Mouse (Mus musculus): Measurements from ENCODE around the gene Sgk2.
"Not testable (repeated sequence)": the region's sequence is repeated elsewhere in the genome, so short reads cannot be mapped to it uniquely, and the experiment has no call there.

The Sgk2 gene

DNA sequence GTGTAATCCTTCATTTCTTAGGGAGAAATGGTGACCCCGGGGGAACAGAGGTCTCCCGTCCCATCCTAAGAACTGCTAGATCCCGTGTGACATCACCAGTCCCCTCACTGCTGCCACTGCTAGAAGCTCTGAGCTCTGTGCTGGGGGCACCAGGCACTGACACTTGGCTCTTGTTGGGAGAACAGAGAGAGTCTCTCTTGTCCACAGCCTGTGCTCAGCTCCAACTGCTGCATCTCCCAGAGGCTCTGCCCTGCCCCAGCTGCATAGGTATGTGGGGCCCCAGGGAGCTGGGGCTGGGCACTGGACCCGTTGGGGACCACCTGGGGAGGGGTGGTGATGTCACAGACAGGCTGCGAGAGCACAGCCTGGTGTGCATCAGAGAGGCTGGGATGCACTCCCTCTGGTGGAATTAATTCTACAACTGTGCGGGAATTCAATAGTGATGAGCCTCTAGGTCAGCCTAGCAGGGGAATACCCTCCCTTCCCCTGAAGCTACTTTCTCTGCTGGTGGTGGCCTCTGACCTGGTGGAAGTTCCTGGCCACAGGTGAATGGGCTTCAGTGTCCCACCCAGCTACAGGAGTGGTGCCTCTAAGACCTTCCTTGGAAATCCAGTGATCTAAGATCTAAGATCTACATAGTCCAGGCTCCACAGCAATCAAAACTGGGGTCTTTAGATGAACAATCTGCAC is 4.4 kb downstream of the Sgk2 start:
- no peak for DNase-seq (ENCODE audit: low spot score)

DNA sequence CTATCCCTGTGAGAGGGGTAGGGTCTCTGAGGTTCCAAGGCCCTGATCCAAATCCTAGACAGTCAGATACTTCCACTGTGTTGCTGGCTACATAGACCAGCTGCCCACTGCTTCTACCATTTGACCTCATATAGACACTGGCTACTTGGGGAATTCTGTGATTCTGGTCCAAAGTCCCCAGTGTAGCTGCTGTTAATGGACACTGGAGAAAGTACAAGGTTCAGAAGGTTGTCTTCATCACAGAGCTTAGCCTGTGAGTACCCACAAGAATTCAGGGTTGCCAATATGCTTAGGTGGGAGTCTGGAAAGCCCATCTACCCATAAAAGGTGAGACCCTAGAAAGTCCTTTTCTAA is 4.9 kb downstream of the Sgk2 start:
- no peak for DNase-seq (ENCODE audit: low spot score)

DNA sequence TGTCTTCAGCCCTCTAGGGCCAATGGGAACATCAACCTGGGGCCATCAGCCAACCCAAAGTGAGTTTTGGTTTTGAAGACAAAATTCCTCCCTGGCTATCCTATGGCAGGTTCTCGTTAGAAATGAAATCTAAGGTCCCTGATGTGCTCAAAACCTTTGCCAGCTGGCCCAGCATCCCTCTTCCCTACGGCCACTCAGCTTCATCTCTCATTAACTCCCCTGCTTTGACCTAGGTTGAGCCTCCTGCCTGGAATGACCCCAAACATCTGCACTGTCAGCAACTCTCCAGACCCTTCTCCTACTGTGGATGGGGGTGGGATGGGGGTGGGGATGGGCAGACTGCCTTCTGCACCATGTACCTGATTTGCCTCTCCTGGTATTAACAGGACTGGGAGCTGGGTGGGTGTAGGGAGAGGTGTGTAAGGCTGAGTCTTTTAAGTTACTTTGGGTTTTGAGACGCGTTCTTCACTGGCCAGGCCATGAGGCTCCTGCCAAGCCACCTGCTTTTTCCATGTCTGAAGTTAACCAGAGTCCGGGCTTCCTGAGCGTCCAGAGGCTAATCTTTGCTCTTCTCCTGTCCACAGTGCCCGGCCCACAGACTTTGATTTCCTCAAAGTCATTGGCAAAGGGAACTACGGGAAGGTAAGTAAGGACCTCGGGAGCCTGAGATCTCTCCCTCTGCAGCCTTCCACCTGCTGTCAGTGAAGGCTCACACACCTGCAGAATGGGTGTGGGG is 6.9 kb downstream of the Sgk2 start:
- DNase-seq (ENCODE audit: low spot score): no peak

DNA sequence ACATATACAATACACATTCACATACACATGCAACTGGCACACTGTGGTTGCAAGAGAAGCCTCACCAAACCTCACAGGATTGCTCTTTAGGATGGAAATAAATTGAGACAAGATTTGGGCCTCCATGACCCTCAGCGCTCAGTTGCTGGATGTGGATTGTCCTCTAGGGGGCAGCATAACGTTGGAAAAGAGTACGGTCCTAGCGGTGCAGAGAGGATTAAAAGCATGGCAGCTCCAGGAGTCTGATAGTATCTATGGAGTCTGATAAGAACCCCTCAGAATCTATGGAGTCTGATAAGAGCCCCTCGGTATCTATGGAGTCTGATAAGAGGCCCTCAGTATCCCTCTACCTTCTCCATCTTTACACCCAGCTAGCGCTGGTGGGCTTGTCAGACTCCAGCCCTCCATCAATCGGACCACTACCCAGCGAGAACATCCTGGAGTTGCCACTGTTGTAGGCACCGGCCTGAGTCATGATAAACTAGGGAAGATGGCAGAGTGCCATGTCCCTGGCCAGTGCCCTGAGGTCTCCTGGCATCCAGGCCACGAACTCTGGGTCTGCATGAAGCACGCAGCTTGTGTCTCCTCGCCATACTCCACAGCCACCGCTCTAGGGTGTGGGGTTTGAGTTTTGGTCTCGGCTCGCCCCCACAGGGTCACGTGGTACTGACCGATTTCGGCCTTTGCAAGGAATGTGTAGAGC is 11.5 kb downstream of the Sgk2 start:
- DNase-seq (ENCODE audit: low spot score): peak; percentile 69

DNA sequence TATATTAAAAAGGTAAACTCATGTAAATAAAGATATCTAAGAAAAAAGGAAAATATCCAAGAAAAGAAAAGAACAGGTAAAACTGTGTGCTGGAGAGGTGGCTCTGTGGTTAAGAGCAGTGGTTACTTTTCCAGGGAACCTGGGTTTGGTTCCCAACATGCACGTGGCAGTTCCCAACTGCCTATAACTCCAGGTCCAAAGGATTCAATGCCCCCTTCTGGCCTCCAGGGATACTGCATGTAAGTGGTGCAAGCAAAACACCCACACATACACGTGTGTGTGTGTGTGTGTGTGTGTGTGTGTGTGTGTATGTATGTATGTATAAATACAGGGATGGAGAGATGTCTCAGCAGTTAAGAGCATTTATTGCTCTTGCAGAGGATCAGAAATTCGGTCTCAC is 12.6 kb downstream of the Sgk2 start:
- no peak for DNase-seq (ENCODE audit: low spot score)

DNA sequence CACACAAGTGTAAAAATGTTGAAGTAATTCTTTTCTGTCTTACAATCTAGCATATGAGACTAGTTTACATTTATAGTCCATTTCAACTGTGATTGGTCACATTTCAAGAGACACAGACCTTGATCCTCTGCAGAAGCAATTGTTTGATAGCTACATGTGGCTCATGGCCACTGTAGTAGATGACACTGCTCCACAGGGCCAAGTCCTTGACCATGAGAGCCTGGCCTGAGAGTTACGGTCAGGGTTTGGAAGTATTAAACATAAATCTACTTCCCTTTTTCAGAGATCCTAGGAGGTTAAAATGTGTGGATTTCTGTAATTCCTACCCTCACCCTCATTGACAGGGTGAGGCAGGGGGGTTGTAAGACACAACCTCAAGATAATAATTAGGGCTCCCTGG is 13.9 kb downstream of the Sgk2 start:
- DNase-seq (ENCODE audit: low spot score): no peak

DNA sequence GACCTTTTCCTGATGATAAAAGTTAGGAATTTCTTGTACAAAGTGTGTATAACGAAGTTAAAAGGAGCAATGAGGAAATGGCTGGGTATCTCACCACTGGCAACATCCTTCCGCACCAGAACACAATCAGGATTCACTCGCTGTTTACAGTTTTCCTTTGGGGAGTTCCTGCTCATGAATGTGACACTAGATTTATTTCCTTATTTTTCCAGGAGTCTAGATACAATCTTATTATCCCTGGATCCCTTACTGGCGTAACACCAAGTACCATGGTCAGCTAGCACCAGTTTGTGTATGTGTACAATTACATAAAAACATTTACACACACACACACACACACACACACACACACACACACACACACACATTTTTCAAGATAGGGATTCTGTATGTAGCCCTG is 20.2 kb downstream of the Sgk2 start:
- DNase-seq (ENCODE audit: low spot score): no peak

DNA sequence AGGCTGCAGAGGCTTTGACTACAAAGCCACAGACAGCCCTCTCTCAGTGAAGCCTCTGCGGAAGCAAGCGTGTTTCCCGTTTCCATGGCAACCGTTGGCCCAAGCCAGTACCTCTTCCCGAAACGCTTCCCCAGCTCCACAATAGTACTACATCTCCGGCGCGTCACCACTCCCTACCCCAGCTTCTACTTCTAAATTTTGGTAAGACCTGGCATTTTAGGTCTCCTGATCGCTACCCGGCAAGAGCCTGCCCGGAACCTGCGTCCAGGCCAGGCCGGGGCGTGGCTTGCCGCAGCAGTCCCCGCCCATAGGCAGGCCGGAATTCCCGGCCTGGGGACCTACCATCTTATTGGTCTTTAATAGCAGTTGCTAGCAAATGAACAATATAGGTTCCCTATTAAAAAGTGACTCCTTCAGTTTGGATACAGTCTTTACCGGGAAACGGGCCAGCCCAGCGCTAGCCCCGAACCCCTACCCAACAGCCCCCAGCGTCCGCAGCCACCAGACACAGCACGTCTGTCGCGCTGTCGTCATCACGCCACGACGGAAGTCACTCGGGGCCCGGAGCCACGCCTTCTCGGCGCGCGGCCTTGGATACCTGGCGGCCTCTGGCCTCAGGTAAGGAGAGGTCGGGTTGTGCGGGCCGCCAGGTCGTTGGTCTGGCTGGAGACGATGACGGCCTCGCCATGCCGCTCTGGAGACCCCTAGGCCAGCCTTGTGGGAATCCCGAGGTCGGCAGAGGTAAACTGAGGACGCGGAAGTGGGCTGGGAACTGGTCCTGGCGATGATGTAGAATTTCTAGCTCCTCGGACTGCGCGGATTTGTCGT is 30.0 kb downstream of the Sgk2 start, which contains the start of gene Ift52:
TSS of gene Ift52 (plus strand) at position 439 of the 828 bp plus-strand sequence.
- peak; percentile 93 for DNase-seq (ENCODE audit: low spot score)

DNA sequence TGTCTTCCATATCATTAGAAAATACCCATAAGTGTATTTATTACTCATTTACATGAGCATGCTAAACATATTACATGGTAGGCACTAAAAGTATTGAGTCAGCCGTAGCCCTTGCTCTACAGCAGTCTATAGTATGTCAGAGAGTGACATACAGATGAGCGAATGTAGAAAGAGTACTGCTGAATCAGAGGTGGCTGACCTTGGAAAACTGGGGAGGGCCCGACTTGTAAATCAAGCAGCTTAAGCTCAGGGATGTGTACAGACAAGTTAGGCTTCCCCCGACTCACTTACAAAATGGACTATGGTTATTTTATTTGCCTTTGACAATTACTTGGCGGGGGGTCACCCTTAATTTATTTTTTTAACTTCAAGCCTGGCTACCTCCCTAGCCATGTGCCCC is 44.2 kb downstream of the Sgk2 start:
- no peak for DNase-seq (ENCODE audit: low spot score)

DNA sequence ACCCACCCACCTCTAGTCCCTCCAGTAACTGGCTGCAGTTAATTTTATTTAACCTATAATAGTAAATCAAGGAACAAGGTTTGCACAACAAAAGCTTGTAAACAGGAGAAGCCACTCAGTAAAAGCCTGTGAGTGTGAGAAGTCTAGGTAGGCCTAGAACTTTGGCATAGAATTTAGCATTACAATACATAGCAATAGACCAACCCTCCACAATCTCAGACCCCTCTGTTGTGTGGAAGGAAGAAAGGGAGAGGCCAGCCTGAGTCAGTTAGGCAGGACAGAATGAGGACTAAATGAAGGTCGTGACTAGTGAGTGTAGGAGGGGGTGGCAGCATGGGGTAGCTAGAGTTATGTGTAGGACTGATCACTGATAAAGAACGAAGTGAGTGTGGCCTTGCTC is 44.6 kb downstream of the Sgk2 start:
- no peak for DNase-seq (ENCODE audit: low spot score)

DNA sequence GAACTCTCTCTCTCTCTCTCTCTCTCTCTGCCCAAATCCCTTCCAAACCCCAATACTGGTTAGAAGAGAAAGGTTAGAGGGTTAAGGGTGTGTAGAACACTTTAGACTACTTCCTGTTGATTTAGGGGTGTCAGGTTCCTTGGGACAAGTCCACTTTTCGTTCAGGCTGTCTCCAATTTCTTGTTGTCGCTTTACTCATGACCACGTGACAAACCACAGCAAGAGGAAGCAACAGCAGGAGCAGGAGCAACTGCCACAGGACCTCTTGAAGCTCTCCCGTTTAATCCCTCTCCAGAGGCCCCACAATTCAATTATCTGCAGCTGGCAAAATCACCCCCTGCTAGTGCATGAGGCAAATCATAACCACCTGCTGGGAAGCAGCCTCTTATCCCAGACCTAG is 45.5 kb downstream of the Sgk2 start:
- DNase-seq (ENCODE audit: low spot score): no peak

DNA sequence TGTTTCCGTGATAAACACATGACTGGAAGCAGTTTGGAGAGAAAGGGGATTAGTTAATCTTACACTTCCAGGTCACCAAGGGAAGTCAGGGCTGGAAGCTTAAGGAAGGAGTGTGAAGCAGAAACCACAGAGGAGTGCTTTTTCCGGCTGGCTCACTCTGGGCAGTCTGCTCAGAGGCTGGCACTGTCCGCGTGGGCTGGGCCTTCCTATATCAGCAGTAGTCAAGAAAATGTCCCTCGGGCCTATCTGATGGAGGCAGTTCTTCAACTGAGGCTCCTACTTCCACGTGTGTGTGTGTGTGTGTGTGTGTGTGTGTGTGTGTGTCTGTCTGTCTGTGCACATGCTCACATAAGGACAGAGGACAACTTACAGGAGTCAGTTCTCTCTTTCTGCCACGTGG is 52.8 kb downstream of the Sgk2 start:
- no peak for DNase-seq (ENCODE audit: low spot score)

DNA sequence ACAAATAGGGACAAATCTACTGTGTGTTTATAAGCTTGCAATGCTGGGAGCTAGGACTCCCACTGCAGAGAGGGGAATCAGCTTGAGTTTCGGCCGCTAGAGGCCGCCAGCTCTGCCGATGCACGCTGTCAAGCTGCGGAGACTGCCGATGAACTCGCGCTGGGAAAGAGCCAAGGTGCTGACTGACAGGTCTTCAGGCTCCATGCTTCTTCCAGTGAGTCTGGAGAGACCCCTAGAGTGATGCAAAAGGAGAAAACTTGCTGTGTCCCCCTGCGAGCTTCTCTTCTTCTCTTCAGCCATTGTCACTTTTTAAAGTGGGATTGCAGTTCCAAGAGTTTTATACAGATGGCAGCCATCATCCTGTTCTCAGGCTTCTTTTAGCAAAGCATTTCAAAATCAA is 61.0 kb downstream of the Sgk2 start:
- no peak for DNase-seq (ENCODE audit: low spot score)

DNA sequence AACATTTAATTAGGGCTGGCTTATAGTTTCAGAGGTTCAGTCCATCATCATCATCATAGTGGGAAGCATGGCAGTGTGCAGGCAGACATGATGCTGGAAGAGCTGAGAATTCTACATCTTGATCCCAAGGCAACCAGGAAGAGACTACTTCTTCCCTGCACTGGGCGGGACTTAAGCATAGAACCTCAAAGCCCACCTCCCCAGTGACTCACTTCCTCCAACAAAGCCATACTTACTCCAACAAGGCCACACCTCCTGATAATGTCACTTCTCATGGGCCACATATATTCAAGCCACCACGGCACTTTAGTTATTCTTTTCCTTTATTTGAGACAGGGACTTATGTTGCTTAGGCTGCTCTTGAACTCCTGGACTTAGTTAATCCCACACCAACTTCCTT is 62.0 kb downstream of the Sgk2 start:
- DNase-seq (ENCODE audit: low spot score): no peak

DNA sequence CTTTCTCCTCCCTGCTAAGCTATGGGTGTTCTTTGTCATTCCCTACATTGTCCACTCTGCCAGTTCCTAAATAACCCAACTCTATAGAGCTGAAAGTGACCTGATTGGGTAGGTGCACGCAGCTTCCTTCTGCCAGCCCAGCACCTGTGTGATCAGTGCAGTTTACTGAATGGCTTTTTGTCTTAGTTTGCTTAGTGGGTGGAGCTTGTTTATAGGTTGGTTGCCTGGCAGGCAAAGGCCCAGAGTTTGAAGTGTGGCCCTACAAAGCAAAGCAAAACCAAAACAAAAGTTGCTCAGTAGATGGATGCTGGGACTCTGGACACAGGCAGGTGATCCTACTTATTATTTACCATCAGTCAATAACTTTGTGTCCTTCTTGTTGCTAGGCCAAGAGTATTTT is 64.6 kb downstream of the Sgk2 start:
- no peak for DNase-seq (ENCODE audit: low spot score)

DNA sequence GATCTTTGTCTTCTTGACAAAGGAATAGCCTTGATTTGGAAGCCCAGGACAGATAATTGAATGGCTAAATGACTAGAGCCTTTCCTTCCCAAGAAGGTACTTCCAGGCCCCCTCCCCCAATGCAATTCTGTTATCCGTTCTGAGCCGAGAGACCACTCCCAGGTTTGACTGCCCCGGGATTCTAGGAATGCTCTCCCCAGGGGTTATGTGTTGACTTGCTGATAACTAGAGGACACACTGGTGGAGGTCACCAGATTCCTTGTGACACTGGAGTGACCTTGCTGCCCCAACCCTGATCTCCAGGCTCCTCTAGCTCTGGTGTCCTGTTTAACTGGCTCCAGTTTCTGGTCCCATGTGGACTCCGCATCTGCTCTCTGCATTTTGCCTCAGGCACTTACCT is 65.0 kb downstream of the Sgk2 start:
- no peak for DNase-seq (ENCODE audit: low spot score)

DNA sequence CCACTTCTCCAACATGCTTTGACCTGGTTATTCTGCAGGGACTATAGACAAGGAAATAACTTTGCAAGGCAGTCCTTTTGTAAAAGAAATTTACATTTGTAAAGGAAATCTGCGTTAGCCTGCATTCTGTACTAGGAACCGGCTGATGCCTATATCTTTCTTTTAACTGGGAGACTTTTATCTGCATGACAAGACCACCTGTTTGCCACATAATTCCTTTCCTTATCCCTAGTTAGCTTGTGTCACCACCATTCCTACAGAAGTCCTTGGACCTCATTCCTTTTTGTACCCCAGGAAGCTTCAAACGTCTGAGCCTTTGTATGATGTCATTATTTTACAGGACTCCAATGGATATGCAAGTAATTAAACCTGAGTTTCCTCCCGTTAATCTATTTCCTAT is 65.7 kb downstream of the Sgk2 start:
- DNase-seq (ENCODE audit: low spot score): no peak

DNA sequence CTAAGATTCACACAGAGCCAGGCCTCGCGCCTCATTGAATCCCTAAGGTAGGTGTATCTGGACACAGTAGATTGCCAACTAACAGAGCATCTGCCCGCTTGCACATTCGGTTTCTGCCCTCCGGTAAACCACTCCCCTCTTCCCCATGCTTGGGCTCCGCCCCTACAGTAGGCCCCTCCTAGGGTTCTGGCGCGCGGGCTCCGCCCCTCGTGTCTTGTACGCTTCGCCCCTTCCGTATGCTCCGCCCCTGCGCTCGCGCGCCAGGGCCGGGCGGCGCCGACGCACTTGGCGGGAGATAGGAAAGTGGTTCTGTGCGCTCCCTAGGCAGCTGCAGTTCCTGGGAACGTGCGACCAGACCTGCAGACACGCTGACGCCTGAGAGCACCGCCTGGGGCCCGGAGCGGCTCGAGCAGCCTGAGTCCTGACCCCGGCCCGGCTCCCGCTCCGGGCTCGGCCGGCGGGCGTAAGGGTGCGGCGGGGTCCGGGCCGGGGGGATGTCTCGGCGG is 67.3 kb downstream of the Sgk2 start, which contains the start of gene Mybl2:
TSS of gene Mybl2 (plus strand) at position 353 of the 506 bp plus-strand sequence.
- peak; percentile 92 for DNase-seq (ENCODE audit: low spot score)

DNA sequence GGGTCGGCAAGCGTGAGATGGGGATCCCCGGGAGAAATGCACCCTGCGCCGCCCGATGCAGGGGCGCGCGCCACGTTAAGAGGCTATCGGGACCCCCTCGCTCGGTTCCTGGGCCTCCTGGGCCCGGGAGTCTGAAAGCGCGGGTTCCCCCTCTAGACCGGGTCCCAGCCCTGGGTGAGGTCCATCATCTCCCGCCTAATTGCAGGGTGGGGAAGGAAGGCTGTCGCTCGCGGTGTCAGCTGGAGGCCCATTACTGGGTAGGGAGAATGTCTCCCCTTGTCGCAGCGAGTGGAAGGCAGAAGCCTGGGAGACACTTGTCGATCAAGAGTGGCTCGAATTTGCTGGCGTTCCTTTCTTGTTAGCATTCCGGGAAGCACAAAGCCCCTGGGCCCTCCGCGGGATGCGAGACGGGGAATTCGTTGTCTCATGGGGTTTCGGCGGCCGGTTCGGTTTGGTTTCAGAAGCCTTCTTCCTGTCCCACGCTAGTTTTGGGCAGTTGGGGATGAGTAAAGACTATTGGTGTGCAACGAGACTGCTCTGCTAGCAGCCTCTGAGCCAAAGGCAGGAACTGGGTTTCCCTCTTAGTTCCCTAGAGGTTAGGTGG is 67.9 kb downstream of the Sgk2 start:
- DNase-seq (ENCODE audit: low spot score): peak; percentile 22

DNA sequence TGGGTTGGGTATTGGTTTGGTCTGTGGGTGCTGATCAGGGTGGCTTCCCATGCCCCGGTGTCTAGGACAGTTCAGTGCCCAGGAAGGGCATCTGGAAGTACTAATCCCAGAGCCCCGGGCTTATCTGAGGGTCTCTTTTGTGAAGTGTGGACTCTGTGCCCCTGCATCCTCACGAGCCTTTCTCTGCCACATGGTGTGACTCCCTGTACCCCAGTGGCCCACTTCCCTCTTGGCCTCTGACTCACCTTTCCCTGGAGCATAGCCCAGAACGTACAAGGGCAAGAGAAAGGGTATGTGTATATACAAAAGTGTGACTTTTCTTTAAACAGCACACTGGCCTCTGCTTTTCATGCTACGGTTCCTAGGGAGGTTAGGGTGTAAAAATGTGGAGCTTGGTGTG is 68.6 kb downstream of the Sgk2 start:
- DNase-seq (ENCODE audit: low spot score): no peak

DNA sequence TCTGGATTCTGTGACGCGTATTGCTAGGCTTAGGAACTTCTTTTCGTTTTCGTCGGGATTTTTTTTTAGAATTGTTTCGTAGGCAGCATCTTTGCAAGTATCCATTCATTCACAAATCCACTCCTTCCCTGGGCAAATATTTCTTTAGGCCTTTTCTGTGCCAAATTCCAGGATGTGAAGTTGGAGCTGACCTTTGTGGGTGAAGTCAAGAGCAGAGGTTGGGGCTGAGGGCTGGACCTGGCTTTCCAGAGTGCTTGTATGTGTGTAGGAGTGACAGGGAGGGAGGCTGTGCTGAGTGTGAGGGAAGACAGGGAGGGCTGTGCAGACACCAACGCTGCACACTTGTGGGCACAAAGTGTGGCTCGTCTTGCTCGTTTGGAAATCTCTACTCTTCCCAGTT is 69.5 kb downstream of the Sgk2 start:
- no peak for DNase-seq (ENCODE audit: low spot score)

DNA sequence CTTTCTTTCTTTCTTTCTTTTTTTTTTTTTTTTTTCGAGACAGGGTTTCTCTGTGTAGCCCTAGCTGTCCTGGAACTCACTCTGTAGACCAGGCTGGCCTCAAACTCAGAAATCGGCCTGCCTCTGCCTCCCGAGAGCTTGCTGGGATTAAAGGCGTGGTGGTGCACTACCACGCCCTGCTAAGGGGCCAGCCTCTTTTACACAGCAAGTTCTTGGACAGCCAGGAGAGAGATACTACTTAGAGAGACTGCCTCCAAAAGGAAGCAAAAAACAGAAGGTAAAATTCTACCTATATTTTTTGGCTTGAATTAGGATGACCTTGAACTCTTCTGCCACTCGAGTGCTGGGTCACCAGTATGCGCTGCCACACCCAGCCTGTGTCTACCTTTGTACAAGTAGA is 71.9 kb downstream of the Sgk2 start:
- not testable (repeated sequence) for DNase-seq (ENCODE audit: low spot score)

All from testis, postnatal 14 days (tissue).